Mouse (Mus musculus): ENCODE results near the gene Tmem147.

- TF ChIP-seq CTCF (IDR thresholded peaks at IDR 0.05; ENCODE audit: low read depth, low read length) (no peak), TAL1 (conservative IDR thresholded peaks at IDR 0.05; ENCODE audit: low read depth, low read length) (no peak), POLR2AphosphoS5 (IDR thresholded peaks at IDR 0.05; ENCODE audit: insufficient replicate concordance, low read depth, low read length) (no peak)
Measured at GRCm38 (mm10) chr7:30763456-30763855, 34.1 kb upstream of the Tmem147 start, which contains the start of gene Dmkn.

All from G1E (cell line).